Mouse (Mus musculus) WW6 (cell line): ENCODE data around the gene Dach1.

ENCODE experiments used
- DNase-seq: peaks from one replicate; pipeline ENCODE4 v3.0.0-alpha.2; 2013; ENCODE audit warnings: low read depth, low spot score

The Dach1 gene

GRCm38 (mm10) chr14:98038524-98038923 is 131.0 kb downstream of the Dach1 start:
- DNase-seq: no peak

- DNase-seq: no peak
Observed at GRCm38 (mm10) chr14:98037175-98037574, 132.4 kb downstream of the Dach1 start.

- no peak for DNase-seq
Observed at GRCm38 (mm10) chr14:98035261-98035660, 134.3 kb downstream of the Dach1 start.

- no peak for DNase-seq
Observed at GRCm38 (mm10) chr14:98023540-98023939, 146.0 kb downstream of the Dach1 start.

GRCm38 (mm10) chr14:98014053-98014452 is 155.5 kb downstream of the Dach1 start:
- no peak for DNase-seq

- DNase-seq: no peak
Observed at GRCm38 (mm10) chr14:98008501-98008900, 161.1 kb downstream of the Dach1 start.

- no peak for DNase-seq
Observed at GRCm38 (mm10) chr14:98002021-98002680, 167.4 kb downstream of the Dach1 start.

- no peak for DNase-seq
Observed at GRCm38 (mm10) chr14:97998584-97998983, 171.0 kb downstream of the Dach1 start.

- no peak for DNase-seq
Observed at GRCm38 (mm10) chr14:97983251-97983650, 186.3 kb downstream of the Dach1 start.

- DNase-seq: no peak
Observed at GRCm38 (mm10) chr14:97982676-97983075, 186.9 kb downstream of the Dach1 start.

- DNase-seq: no peak
Observed at GRCm38 (mm10) chr14:97980879-97981278, 188.7 kb downstream of the Dach1 start.

GRCm38 (mm10) chr14:97976091-97976490 is 193.5 kb downstream of the Dach1 start:
- DNase-seq: no peak

- no peak for DNase-seq
Observed at GRCm38 (mm10) chr14:97975447-97975846, 194.1 kb downstream of the Dach1 start.

GRCm38 (mm10) chr14:97964543-97965069 is 205.0 kb downstream of the Dach1 start:
- DNase-seq: no peak

- DNase-seq: no peak
Observed at GRCm38 (mm10) chr14:97963624-97964023, 205.9 kb downstream of the Dach1 start.

GRCm38 (mm10) chr14:97956356-97956755 is 213.2 kb downstream of the Dach1 start:
- no peak for DNase-seq

- DNase-seq: no peak
Observed at GRCm38 (mm10) chr14:97945471-97945870, 224.1 kb downstream of the Dach1 start.

- DNase-seq: no peak
Observed at GRCm38 (mm10) chr14:97944643-97945268, 224.8 kb downstream of the Dach1 start.

- DNase-seq: no peak
Observed at GRCm38 (mm10) chr14:97942361-97942760, 227.2 kb downstream of the Dach1 start.

GRCm38 (mm10) chr14:97896622-97897021 is 272.9 kb downstream of the Dach1 start:
- DNase-seq: no peak

- DNase-seq: no peak
Observed at GRCm38 (mm10) chr14:97881976-97882375, 287.6 kb downstream of the Dach1 start.

GRCm38 (mm10) chr14:97871001-97871400 is 298.6 kb downstream of the Dach1 start:
- DNase-seq: no peak

GRCm38 (mm10) chr14:97858384-97858783 is 311.2 kb downstream of the Dach1 start:
- DNase-seq: no peak
